In genomic region chr7:127478635-127479317, GRCm38 (mm10) we compare ENCODE assay signal across 8 mouse cellular contexts. TPM values are rescaled to one million over a fixed set of nuclear protein-coding genes. Genes with fewer than 3 reads are reported as not detected.
DNase-seq lines count a peak whose midpoint lies in the region; TF ChIP-seq lines count a peak whose summit lies in the region.

TSS of gene Fbrs (plus strand) at chr7:127479199.

- peaks cover 4% of the 10 kb centered on the region for H3K4me1 ChIP-seq in lung, adult 2 months (ENCODE audit: control insufficient read depth, insufficient read depth, low read length)
- H3K4me1 ChIP-seq in olfactory bulb, adult 2 months (ENCODE audit: control insufficient read depth, insufficient read depth, low read length), result peaks cover 11% of the 10 kb centered on the region; the same call in 1 of the 2 replicates

- TF ChIP-seq POLR2A in lung, adult 2 months (IDR thresholded peaks at IDR 0.05; ENCODE audit: borderline replicate concordance, extremely low read depth, low read depth, low read length), result peak; percentile 43; the same call in 1 of the 2 replicates
- peak; percentile 28; the same call in 1 of the 2 replicates for TF ChIP-seq POLR2A in olfactory bulb, adult 2 months (IDR thresholded peaks at IDR 0.05; ENCODE audit: insufficient read depth, low read depth, low read length)

- TF ChIP-seq CTCF in layer of hippocampus, adult 2 months (conservative IDR thresholded peaks at IDR 0.05), result no peak
- TF ChIP-seq CTCF in lung, adult 2 months (IDR thresholded peaks at IDR 0.05; ENCODE audit: insufficient read depth, low read length), result no peak
- no peak for TF ChIP-seq CTCF in olfactory bulb, adult 2 months (IDR thresholded peaks at IDR 0.05; ENCODE audit: insufficient read depth, low read depth, low read length)

- peak within 1 kb of the TSS; percentile 57 for H3K4me3 ChIP-seq in layer of hippocampus, adult 2 months
- H3K4me3 ChIP-seq in lung, adult 2 months (replicated peaks; ENCODE audit: extremely low read depth, low read depth, low read length), result peak within 1 kb of the TSS; percentile 90
- peak within 1 kb of the TSS; percentile 92 for H3K4me3 ChIP-seq in olfactory bulb, adult 2 months (ENCODE audit: insufficient read depth, low read depth, low read length)

- H3K27ac ChIP-seq in layer of hippocampus, adult 2 months, result peak within 1 kb of the TSS; percentile 99
- peak within 1 kb of the TSS; percentile 98 for H3K27ac ChIP-seq in olfactory bulb, adult 2 months (ENCODE audit: insufficient read depth, low read depth, low read length)

- under 1% methylated on average over 62 of the region's 62 CpGs for WGBS in lung, adult 2 months
- WGBS in olfactory bulb, adult 2 months, result under 1% methylated on average over 62 of the region's 62 CpGs

- DNase-seq in MN1 (ENCODE audit: low spot score), result peak; percentile 97
- peak; percentile 97 for DNase-seq in cerebellum, adult 9-10 months
- peak; percentile 96 for DNase-seq in forelimb bud, embryonic 11.5 days (ENCODE audit: low read depth, low spot score)
- peak; percentile 97 for DNase-seq in heart, postnatal 4 days
- peak; percentile 88 to 96 for DNase-seq in layer of hippocampus, adult 2 months (ENCODE audit: low spot score in 2 of 2)
- peak; percentile 94 for DNase-seq in lung, adult 2 months
- DNase-seq in thymus, postnatal 4 days, result peak; percentile 78

RNA-seq across cellular contexts. Expression of gene Fbrs, which starts in this region (rescaled TPM):
- 10 to 100 TPM; 37.4 to 38.0 TPM for total RNA-seq in heart, postnatal 4 days (2021)
- total RNA-seq in layer of hippocampus, adult 2 months (2021), result 10 to 100 TPM; 60.3 to 72.5 TPM
- polyA plus RNA-seq in lung, adult 2 months (2012; rRNA removed), result 32.0 and 42.2 TPM in 2 replicates
- not detected in 2 replicates for polyA plus RNA-seq in olfactory bulb, adult 2 months (2012; ENCODE audit: insufficient read depth, insufficient read length, low replicate concordance, missing spikeins)

Comparison
In these comparisons a context has a peak if more than half of its experiments do, and no peak if none do; other contexts are left out.
1. Peak in every context shown above with its lines: DNase-seq, H3K4me3 ChIP-seq and H3K27ac ChIP-seq.
2. RNA of gene Fbrs (polyA plus RNA-seq): 32.0 to 42.2 TPM in lung, adult 2 months; not detected in olfactory bulb, adult 2 months; every median in the first group is over 10 times any median in the second.